Mouse (Mus musculus) cerebellum, adult 2 months (tissue): ENCODE results near the gene Spata21.

Experiments used
- CTCF ChIP-seq: fragments of 200-500 bp; IDR thresholded peaks from 2 replicates; pipeline ENCODE4 v1.5.1; 2011; ENCODE audit warnings: low read depth, mild to moderate bottlenecking, control low read depth, low read length, moderate library complexity, borderline replicate concordance; ENCODE audit not compliant: insufficient read depth
- POLR2A ChIP-seq: fragments of 200-500 bp; IDR thresholded peaks from 2 replicates; pipeline ENCODE4 v1.6.1; 2011; ENCODE audit warnings: low read length, control low read depth, borderline replicate concordance; ENCODE audit not compliant: insufficient read depth

- TF ChIP-seq CTCF (no peak), POLR2A (no peak)
These were observed 35.0 kb upstream of the Spata21 start for GRCm38 (mm10) chr4:141053138-141053537.
